Mouse (Mus musculus) cerebellum, adult (tissue): ENCODE data around the gene Klhdc4.

Experiments
- ATAC-seq: cut with Nextera tagmentation; 2 replicates; pipeline ENCODE4 v1.9.2; 2017; ENCODE audit warnings: mild to moderate bottlenecking, moderate library complexity, mixed read lengths; ENCODE audit not compliant: insufficient number of reproducible peaks, low FRiP score, low TSS enrichment

Gene Klhdc4

DNA sequence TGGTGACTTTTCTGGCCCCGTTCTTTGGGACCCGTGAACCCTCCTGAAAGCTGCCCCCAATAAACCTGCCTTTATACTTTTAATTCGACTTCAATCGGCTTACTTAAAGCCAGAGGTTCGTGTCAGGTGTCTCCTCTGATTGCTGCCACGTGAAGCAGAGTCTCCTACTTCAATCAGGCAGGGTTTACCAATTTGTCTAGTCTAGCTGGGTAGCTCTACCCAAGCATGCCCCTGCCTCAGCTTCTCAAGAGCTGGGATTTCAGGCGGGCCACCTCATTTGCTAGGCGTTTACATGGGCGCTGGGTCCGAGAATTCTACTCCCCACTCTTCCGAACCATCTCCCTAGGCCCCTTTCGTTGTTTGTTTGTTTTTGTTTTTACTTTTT lies 21.1 kb upstream of the Klhdc4 start:
- ATAC-seq = no peak

DNA sequence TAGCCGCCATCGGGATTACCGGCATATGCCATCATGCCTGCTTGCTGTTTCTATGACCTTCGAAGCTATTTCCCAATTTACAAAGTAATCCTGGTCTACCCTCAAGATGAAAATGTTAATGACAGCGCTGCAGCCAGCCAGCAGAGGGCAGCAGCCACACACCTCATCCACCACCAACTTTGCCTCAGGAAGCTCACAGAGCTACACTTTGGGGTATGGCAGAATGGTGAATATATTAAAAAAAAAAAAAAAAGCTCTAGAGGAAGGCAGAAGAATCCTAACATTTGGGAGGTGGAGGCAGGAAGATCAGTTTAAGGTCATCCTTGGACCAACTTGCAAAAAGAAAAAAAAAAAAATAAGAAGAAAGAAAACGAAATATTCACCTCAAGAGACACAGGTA lies 20.6 kb upstream of the Klhdc4 start:
- ATAC-seq = 0 out of 2 replicates have a peak, but pooled peaks have one; percentile 6

DNA sequence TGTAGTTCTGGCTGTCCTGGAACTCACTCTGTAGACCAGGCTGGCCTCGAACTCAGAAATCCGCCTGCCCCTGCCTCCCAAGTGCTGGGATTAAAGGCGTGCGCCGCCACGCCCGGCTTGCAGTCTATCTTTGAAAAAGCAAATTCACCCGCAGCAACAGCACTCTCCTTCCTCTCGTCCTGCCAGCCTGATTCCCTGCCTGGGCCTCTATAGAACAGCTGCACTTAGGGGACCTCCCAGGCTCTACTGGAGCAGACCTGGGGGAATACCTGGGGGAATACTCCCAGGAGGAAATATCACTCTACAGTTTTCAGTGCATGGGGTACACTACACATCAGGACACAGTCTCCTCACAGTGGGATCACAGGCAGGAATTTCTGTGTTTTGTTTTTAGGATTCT lies 19.9 kb upstream of the Klhdc4 start:
- ATAC-seq = no peak

DNA sequence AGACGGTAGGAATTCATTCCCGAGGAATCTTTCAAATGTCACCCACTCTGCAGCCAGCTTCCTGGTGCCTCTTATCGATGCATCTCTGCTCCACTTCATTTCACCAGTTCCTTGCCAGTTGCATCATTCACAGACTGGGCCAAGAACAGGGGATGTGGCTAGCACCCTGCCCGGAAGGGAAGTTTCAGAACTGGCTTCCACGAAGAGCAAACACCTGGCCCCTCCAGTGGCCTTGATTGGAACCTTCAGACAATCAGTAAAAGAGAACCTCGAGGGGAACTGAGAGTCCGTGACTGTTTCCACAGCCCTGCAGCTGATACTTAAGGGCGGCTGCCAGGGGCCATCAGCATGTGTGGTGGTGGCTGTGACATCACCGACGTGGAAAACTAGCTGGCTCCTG lies 19.1 kb upstream of the Klhdc4 start:
- no peak for ATAC-seq

- no peak for ATAC-seq
Observed at GRCm38 (mm10) chr8:121847987-121848386, 18.6 kb upstream of the Klhdc4 start.

DNA sequence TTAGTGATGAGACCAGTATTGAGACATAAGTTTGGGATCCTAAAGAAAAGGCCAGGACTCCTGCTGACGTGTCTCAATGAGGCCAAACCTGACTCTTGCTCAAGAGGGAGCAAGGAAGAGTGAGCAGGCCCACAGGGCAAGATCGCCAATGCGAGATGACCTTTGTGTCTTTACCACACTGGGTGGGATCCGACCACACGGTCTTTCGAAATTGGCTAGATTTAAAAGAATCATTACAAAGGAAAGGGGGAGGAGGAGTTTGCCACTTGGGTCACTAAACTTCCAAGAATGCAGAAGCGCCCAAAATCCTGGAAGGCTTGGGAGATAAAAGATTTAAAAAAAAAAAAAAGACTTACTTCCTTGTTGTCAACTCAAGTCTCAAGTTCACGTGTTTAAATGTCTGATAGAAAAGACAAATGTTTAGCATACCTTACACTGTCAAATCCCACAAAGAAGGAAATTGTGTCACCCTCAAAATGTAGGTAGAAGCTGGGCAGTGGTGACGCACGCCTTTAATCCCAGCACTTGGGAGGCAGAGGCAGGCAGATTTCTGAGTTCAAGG lies 18.0 kb upstream of the Klhdc4 start:
- no peak for ATAC-seq

DNA sequence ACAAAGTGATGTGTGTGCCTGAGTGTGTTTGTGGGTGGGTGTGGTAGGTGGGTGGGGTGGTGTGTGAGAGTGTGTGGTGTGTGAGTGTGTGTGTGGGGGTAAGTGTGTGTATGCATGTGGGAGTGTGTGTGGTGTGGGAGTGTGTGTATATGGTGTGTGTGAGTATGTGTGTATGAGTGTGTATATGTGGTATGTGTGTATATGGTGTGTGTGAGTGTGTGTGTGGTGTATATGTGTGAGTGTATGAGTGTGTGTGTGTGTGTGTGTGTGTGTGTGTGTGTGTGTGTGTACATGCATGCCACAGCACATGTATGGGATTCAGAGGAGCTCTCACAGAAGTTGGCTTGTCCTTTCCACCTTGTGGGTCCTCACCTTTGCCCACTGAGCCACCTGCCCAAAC lies 17.4 kb upstream of the Klhdc4 start:
- no peak for ATAC-seq

DNA sequence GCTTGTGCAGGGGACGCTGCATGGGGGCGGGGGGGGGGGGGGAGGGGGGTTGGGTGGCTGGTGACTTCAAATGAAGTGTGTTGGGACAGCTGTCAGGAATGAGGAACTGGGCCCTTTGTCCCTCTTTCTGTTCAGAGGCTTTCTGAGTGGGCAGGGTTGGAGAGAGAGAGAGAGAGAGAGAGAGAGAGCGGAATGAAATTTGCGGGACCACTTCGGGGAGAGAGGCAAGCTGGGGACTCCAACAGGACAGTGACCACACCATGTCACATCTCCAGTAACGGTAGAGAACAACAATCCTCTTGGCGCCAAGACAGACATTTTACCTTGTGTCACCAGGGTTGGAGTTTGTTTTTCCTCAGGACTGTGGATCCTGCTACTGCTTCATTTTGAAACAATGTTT lies 15.4 kb upstream of the Klhdc4 start:
- no peak for ATAC-seq

GRCm38 (mm10) chr8:121843184-121843733 lies 13.9 kb upstream of the Klhdc4 start:
- no peak for ATAC-seq

- ATAC-seq = no peak
Observed at GRCm38 (mm10) chr8:121842064-121842955, 12.9 kb upstream of the Klhdc4 start.

GRCm38 (mm10) chr8:121841242-121841641 lies 11.9 kb upstream of the Klhdc4 start:
- ATAC-seq = no peak

DNA sequence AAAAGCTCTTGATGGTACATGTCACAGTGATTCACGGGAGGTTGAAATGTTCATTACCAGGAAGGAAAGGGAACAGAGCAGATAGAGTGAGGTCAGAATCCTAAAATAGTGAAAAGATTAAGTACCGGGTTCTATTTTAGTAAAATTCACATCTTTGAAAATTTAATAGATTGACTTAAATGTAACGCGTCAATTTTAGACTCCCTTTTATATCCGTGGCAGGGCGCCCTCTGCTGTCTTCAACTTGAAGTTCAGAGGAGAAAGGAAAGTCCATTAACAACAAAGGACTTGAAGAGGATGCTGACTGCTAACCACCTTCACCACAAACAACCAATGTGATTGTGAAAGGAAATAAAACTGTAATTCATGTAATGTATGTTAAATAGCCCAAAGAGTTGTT lies 3.1 kb upstream of the Klhdc4 start:
- no peak for ATAC-seq

DNA sequence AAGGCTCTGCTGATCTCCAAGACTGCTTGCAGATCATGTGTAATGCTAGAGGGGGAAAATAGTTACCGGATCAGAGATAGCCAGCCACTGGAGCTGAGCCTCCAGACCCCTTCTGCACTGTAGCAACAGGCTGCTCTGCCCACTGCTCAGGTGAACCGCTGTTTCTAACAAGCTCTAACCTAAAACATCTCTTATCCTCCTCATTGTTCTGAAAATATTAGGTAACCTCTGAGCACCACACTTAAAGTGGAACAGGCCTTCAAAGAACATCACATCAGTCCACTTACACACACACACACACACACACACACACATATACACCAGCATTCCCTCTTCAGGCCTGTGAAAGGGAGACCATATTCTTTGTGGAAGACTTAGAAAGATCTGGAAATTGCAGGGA lies 2.7 kb upstream of the Klhdc4 start:
- no peak for ATAC-seq

DNA sequence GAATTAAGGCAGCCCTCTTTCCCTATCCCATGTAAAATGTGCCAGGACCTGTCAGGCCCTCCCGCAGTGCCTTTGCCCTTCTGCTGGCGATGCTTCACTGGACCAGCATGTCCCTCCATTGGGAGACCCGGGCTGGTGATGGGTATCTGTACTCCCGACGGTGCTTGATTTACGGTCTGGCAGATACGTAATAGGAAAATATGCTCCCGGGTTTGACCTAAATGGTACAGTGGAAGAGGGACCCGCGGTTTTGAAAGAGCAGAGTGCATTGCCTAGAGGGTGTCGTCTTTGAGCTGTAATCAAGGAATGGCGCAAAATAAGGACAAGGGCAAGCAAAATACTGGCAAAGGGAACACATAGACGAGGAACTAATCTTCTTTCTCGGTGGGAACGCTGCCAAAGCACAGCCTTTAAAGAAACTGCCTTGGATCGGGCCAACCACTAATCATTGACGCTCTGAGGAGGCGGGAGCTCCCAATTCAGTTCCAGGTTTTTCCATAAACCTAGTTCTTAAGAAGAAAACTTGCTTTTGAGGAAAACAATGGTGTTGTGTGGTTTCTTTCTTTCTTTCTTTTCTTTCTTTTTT lies 501 bp upstream of the Klhdc4 start:
- ATAC-seq = peak; percentile 76; the same call in 1 of the 2 replicates

DNA sequence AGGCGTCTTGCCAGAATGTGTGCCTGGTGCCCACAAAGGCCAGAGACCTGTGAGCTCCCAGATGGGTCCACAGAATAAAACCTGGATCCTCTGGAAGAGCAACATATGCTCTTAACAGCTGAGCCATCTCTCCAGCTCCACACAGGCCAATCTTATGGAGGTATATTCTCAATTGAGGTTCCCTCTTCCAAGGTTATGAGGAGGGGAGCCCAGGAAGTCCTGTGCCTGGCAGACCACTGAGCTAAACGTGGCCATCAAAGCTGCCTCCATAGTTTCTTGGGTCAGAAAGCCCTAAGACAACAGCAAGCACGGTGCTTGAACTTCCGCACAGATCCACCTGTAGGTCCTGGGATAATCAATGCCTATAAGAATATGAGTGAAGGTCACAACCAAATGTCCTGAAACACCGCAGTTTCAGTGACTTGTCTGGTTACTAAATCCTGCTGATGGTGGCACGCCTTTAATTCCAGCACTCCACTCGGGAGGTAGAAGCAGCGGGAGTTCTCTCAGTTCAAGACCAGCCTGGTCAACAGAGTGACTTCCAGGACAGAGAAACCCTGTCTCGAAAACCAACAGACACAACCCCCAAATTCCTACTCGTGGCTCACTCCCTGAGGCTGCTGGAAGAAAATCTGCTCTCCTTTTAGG lies 869 bp downstream of the Klhdc4 start:
- no peak for ATAC-seq

- ATAC-seq = no peak
Observed at GRCm38 (mm10) chr8:121827726-121828125, 1.6 kb downstream of the Klhdc4 start.

- ATAC-seq = no peak
Observed at GRCm38 (mm10) chr8:121821770-121822169, 7.6 kb downstream of the Klhdc4 start.

- no peak for ATAC-seq
Observed at GRCm38 (mm10) chr8:121821320-121821719, 8.0 kb downstream of the Klhdc4 start.

- ATAC-seq = no peak
Observed at GRCm38 (mm10) chr8:121820840-121821239, 8.5 kb downstream of the Klhdc4 start.

DNA sequence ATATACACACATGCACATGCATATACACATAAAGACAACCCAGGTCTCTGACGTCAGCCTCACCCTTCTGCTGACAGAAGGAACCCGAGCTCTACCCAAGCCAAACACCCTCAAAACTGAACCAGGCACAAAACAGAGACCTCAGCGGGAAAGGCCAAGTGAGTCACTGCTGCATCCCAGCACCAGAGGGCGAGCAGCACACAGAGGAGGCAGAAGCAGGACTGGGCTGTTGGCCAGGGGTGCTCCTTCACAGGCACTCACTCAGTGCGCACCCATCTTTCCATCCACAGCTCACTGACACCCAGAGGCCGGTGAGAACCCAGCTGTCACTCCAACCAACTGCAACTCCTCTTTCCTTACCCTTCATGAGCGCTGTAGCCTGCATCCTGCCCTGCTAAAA lies 11.1 kb downstream of the Klhdc4 start:
- ATAC-seq = no peak
